Mouse (Mus musculus) cerebellum, postnatal 10 days (tissue): ENCODE results near the gene Zfp977.
"Not testable (repeated sequence)": the region's sequence is repeated elsewhere in the genome, so short reads cannot be mapped to it uniquely, and the experiment has no call there.

Source experiments
- DNase-seq, 2 experiments: peaks; one replicate each; pipeline ENCODE4 v3.0.0; 2021; ENCODE audit warnings: mixed read lengths in 2 of 2

The Zfp977 gene

DNA sequence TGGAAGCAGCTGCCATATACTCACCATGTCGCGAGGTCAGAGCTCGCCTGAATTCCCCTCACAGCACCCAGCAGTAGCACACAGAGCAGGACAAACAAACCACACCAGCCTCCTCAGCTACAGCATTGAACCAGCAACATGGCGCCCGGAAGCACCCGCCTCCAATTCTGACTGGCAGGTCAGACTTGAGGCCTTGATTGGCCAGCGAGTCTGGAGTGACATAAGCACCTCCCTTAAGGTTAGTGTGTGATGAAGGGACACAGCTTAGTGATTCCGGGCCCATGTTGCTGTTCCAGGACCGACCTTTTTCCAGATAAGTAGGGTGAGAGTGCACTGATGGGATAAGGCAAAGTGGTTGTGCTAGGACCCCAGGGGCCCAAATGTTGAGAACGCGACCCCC is at the start of gene Zfp977:
TSS of gene Zfp977 (minus strand) at position 135 of the 400 bp plus-strand sequence.
- not testable (repeated sequence) for DNase-seq

DNA sequence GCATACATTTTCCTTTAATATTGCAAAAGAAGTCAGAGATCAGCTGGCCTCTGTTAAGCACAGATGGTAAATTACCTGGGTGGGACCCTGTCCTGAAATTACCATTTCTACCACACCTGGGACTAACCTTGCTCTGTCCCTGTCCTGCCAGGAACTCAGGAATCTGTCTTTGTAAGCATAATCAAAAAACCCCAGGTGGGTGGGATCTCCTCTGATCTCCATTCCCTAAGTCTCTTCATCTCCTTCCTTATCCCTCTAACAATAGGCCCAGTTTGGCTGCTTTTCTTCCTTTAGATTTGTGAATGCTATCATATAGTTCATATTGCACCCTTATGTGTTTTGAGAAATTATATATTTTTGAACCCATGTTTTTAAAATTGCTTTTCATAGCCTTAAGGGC is 38.7 kb upstream of the Zfp977 start:
- not testable (repeated sequence) for DNase-seq

DNA sequence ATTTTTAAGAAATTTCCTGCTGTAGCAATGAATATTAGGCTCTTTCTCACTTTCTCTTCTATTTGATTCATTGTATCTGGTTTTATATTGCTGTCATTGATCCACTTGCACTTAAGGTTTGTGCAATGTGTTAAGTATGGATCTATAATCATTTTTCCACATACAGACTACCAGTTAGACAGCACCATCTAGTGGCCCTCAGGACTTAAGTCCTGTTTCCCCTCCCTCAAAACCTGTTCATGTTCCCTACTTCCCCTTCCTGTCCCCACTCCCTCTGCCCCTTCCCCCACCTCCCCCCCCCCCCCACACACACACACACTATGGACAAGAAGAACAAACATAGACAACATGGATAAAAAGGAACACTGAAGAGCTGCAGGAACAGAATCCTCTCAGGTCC is 3.3 kb upstream of the Zfp977 start:
- DNase-seq, result not testable (repeated sequence)

DNA sequence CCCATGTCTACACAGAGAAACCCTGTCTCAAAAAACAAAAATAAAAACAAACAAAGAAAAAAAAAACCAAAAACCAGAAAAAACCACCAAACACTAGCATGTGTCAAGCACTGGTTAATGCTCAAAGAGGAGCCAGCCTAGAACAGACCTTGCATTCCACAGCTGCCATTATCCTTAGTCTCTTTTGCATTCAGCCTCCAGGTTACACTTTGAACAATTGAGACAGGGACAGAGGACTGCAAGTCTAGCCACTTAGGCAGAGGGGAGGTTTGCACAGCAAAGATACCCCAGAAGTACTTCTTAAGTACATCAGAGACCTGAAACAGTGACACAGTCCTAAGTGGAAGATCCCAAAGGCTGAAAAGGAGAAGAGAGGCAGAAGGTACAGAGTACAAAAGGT is 1.0 kb downstream of the Zfp977 start:
- not testable (repeated sequence) for DNase-seq

DNA sequence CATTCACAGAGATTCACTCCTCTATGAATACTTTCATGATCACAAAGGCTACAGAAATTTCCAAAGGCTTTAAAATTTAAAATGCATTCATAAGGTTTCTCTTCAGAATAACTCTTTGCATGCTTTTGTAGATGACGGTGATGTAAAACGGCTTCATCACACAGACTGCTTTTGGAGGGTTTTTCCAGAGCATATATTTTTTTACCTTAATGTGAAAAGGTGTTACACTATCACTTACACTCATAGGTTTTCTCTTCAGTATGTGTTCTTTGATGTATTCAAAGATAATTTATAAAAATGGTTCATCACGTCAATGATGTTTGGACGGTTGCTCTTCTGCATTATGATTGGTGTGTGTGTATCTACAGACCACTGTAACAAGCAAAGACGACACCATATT is 13.9 kb downstream of the Zfp977 start, which contains the start of gene Gm21028:
TSS of gene Gm21028 (minus strand) at position 101 of the 400 bp plus-strand sequence.
- no peak for DNase-seq

DNA sequence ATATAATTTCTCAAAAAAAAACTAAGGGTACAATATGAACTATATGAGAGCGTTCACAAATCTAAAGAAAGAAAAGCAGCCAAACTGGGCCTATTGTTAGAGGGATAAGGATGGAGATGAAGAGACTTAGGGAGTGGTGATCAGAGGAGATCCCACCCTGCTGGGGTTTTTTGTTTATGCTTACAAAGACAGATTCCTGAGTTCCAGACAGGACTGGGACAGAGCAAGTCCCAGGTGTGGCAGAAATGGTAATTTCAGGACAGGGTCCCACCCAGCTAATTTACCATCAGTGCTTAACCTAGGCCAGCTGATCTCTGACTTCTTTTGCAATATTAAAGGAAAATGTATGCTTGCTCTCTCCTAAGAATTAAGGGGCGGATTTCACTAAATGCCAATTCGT is 40.6 kb downstream of the Zfp977 start:
- no peak for DNase-seq
